ENCODE assay signal across 8 mouse cellular contexts in genomic region chr13:69612175-69612544, GRCm38 (mm10). TPM values are rescaled to one million over a fixed set of nuclear protein-coding genes. Genes with fewer than 3 reads are reported as not detected.
DNase-seq lines count a peak whose midpoint lies in the region; ATAC-seq and TF ChIP-seq lines count a peak whose summit lies in the region.

No protein-coding gene starts in this region.

- peak overlapping the region; percentile 75 for H3K27ac ChIP-seq in kidney, embryonic 16.5 days (ENCODE audit: low read length)
- H3K27ac ChIP-seq in bone marrow macrophage, adult 2 months (ENCODE audit: insufficient read depth, low read depth, low read length), result peak overlapping the region; percentile 6; the same call in 1 of the 2 replicates
- peak overlapping the region; percentile 64; the same call in 1 of the 2 replicates for H3K27ac ChIP-seq in hindbrain, embryonic 13.5 days
- peak overlapping the region; percentile 82 for H3K27ac ChIP-seq in midbrain, embryonic 16.5 days (ENCODE audit: low read length)

- peak overlapping the region; percentile 75 for H3K4me2 ChIP-seq in kidney, embryonic 16.5 days (replicated peaks; ENCODE audit: low read depth, low read length)
- peak overlapping the region; percentile 92 for H3K4me2 ChIP-seq in hindbrain, embryonic 13.5 days
- peak overlapping the region; percentile 96 for H3K4me2 ChIP-seq in midbrain, embryonic 16.5 days (ENCODE audit: low read length)

- ATAC-seq in kidney, embryonic 16.5 days (ENCODE audit: low FRiP score, low TSS enrichment), result no peak
- ATAC-seq in hindbrain, embryonic 13.5 days (ENCODE audit: low FRiP score), result no peak
- ATAC-seq in midbrain, embryonic 16.5 days, result no peak

- WGBS in kidney, embryonic 16.5 days, result under 1% methylated on average over 24 of the region's 24 CpGs
- WGBS in hindbrain, embryonic 13.5 days, result 0% methylated on average over 24 of the region's 24 CpGs
- under 1% methylated on average over 24 of the region's 24 CpGs for WGBS in midbrain, embryonic 16.5 days

- peaks cover 28% of the 10 kb centered on the region for H3K36me3 ChIP-seq in kidney, embryonic 16.5 days (ENCODE audit: insufficient read depth, low read length)
- H3K36me3 ChIP-seq in hindbrain, embryonic 13.5 days, result peaks cover 36% of the 10 kb centered on the region
- peaks cover 4% of the 10 kb centered on the region for H3K36me3 ChIP-seq in midbrain, embryonic 16.5 days (ENCODE audit: control insufficient read depth, insufficient read depth, low read length)

- no peak for TF ChIP-seq CTCF in bone marrow macrophage, adult 2 months (IDR thresholded peaks at IDR 0.05; ENCODE audit: low read depth, low read length)

- no peaks in the 10 kb centered on the region for H3K9me3 ChIP-seq in kidney, embryonic 16.5 days (ENCODE audit: low read length)
- H3K9me3 ChIP-seq in hindbrain, embryonic 13.5 days, result no peaks in the 10 kb centered on the region
- H3K9me3 ChIP-seq in midbrain, embryonic 16.5 days (replicated peaks; ENCODE audit: control insufficient read depth, low read length, poor library complexity, severe bottlenecking), result no peaks in the 10 kb centered on the region

- H3K4me3 ChIP-seq in kidney, embryonic 16.5 days (ENCODE audit: low read length), result peak overlapping the region; percentile 98
- peak overlapping the region; percentile 99 for H3K4me3 ChIP-seq in bone marrow macrophage, adult 2 months (ENCODE audit: insufficient read depth, low read length)
- peak overlapping the region; percentile 93 for H3K4me3 ChIP-seq in hindbrain, embryonic 13.5 days
- peak overlapping the region; percentile 68 for H3K4me3 ChIP-seq in midbrain, embryonic 16.5 days (ENCODE audit: low read depth, low read length)

- H3K9ac ChIP-seq in kidney, embryonic 16.5 days (replicated peaks; ENCODE audit: low read length), result peak overlapping the region; percentile 87
- H3K9ac ChIP-seq in hindbrain, embryonic 13.5 days, result peak overlapping the region; percentile 80
- peak overlapping the region; percentile 64 for H3K9ac ChIP-seq in midbrain, embryonic 16.5 days (ENCODE audit: low read depth, low read length)

- peaks cover 17% of the 10 kb centered on the region for H3K4me1 ChIP-seq in kidney, embryonic 16.5 days (ENCODE audit: insufficient read depth, low read length)
- H3K4me1 ChIP-seq in bone marrow macrophage, adult 2 months (ENCODE audit: control insufficient read depth, insufficient read depth, low read length), result peaks cover 10% of the 10 kb centered on the region; the same call in 1 of the 2 replicates
- peaks cover 19% of the 10 kb centered on the region for H3K4me1 ChIP-seq in hindbrain, embryonic 13.5 days (replicated peaks)
- peaks cover 7% of the 10 kb centered on the region; the same call in 1 of the 2 replicates for H3K4me1 ChIP-seq in midbrain, embryonic 16.5 days (ENCODE audit: control insufficient read depth, insufficient read depth, low read length)

- no peak for TF ChIP-seq POLR2A in bone marrow macrophage, adult 2 months (IDR thresholded peaks at IDR 0.05; ENCODE audit: borderline replicate concordance, low read depth, low read length)

- DNase-seq in kidney, postnatal 25 days, result no peak
- DNase-seq in layer of hippocampus, adult 8-10 months (ENCODE audit: low spot score in 2 of 2), result no peak
- DNase-seq in left cerebral cortex, adult 9 months (ENCODE audit: low spot score in 2 of 2), result no peak
- DNase-seq in spleen, postnatal 4 days (ENCODE audit: low spot score in 2 of 2), result no peak

- no peaks in the 10 kb centered on the region for H3K27me3 ChIP-seq in kidney, embryonic 16.5 days (ENCODE audit: insufficient read depth, low read length)
- no peaks in the 10 kb centered on the region for H3K27me3 ChIP-seq in hindbrain, embryonic 13.5 days
- no peaks in the 10 kb centered on the region for H3K27me3 ChIP-seq in midbrain, embryonic 16.5 days (ENCODE audit: control insufficient read depth, insufficient read depth, low read depth, low read length)

RNA-seq across cellular contexts. Expression of gene Srd5a1, which starts 0.9 kb away (rescaled TPM):
- polyA plus RNA-seq in kidney, embryonic 16.5 days (2015; fragmentation: Nextera tagmentation; extraction: Ambion mirVana), result 25.0 and 27.7 TPM in 2 replicates
- polyA plus RNA-seq in bone marrow macrophage, adult 2 months (2012; ENCODE audit: insufficient read depth, insufficient read length, missing spikeins), result 3.3 and 3.6 TPM in 2 replicates
- 24.5 and 27.8 TPM in 2 replicates for polyA plus RNA-seq in hindbrain, embryonic 13.5 days (2015; fragmentation: Nextera tagmentation; extraction: Ambion mirVana)
- 29.3 and 32.3 TPM in 2 replicates for polyA plus RNA-seq in midbrain, embryonic 16.5 days (2015; fragmentation: Nextera tagmentation; extraction: Ambion mirVana)
- 10 to 100 TPM in 1 of 4 experiments, 1 to 10 TPM in 3; 8.0 to 10.7 (median 8.9) TPM for total RNA-seq in layer of hippocampus, adult 8-10 months (2022)

Comparison
In these comparisons a context has a peak if more than half of its experiments do, and no peak if none do; other contexts are left out.
1. H3K27ac ChIP-seq: peak in every context shown above with its lines; median percentile 82 in midbrain, embryonic 16.5 days; 75 in kidney, embryonic 16.5 days; 64 in hindbrain, embryonic 13.5 days; 6 in bone marrow macrophage, adult 2 months.